Mouse (Mus musculus) liver, embryonic 14.5 days (tissue): ENCODE measurements at regions not wholly inside any gene's neighbourhood (a gene's known extent, or its start where the extent isn't known, plus 50 kb on each side); places are given as distances from the start of the nearest gene placed in this dataset.

Experiments used
- ATAC-seq: fragments of 200-750 bp; cut with Nextera tagmentation; 2 replicates; pipeline ENCODE4 v1.8.0; 2017; ENCODE audit warnings: moderate number of reproducible peaks, mild to moderate bottlenecking, moderate library complexity; ENCODE audit not compliant: insufficient read depth
- DNase-seq, 3 experiments: peaks; one replicate each; pipeline ENCODE4 v3.0.0-alpha.2; 2012 to 2013; ENCODE audit warnings: low read depth in 3 of 3, low spot score in 3 of 3
- H3K27ac ChIP-seq: fragments of 300-500 bp; sonication (generic); 2 replicates; pipeline ENCODE4 v1.5.1; 2014; ENCODE audit warnings: moderate library complexity, mild to moderate bottlenecking, control low read depth, inconsistent platforms
- H3K27me3 ChIP-seq: fragments of 300-500 bp; sonication (generic); 2 replicates; pipeline ENCODE4 v1.6.1; 2014; ENCODE audit warnings: mild to moderate bottlenecking, low read length, moderate library complexity; ENCODE audit not compliant: control insufficient read depth, insufficient read depth
- H3K36me3 ChIP-seq: fragments of 300-500 bp; sonication (generic); replicated peaks from 2 replicates; pipeline ENCODE4 v1.6.1; 2014; ENCODE audit warnings: low read depth; ENCODE audit not compliant: control insufficient read depth, insufficient read depth
- H3K4me1 ChIP-seq, 2 experiments: fragments of 200-500 bp in 1 of 2; fragments of 300-500 bp in 1 of 2; sonication (generic) in 1 of 2; replicated peaks; 2 replicates each; pipeline ENCODE4 v1.6.1; 2012 to 2014; ENCODE audit warnings: antibody characterized with exemption in 1 of 2, inconsistent platforms in 1 of 2, low read length in 1 of 2; ENCODE audit not compliant: control insufficient read depth in 2 of 2, insufficient read depth in 2 of 2
- H3K4me2 ChIP-seq: fragments of 300-500 bp; sonication (generic); 2 replicates; pipeline ENCODE4 v1.6.1; 2014; ENCODE audit warnings: low read depth, mild to moderate bottlenecking, control low read depth, moderate library complexity
- H3K4me3 ChIP-seq, 2 experiments: fragments of 200-500 bp in 1 of 2; fragments of 300-500 bp in 1 of 2; sonication (generic) in 1 of 2; 2 replicates each; pipeline ENCODE4 v1.5.1; 2012 to 2014; ENCODE audit warnings: low read depth in 2 of 2, low read length in 2 of 2, mild to moderate bottlenecking in 2 of 2, control low read depth in 1 of 2, inconsistent platforms in 1 of 2, moderate library complexity in 1 of 2; ENCODE audit not compliant: insufficient read depth in 1 of 2
- H3K9ac ChIP-seq: fragments of 300-500 bp; sonication (generic); replicated peaks from 2 replicates; pipeline ENCODE4 v1.6.1; 2014; ENCODE audit warnings: mild to moderate bottlenecking, control low read depth, moderate library complexity
- H3K9me3 ChIP-seq: fragments of 300-500 bp; sonication (generic); 2 replicates; pipeline ENCODE4 v1.6.1; 2016; ENCODE audit warnings: low read length, mixed read lengths; ENCODE audit not compliant: control insufficient read depth
- CTCF ChIP-seq: IDR thresholded peaks from 2 replicates; pipeline ENCODE4 v1.5.1; 2016; ENCODE audit warnings: antibody characterized with exemption, low read depth, control low read depth
- EP300 ChIP-seq: IDR thresholded peaks from 2 replicates; pipeline ENCODE4 v1.6.1; 2016; ENCODE audit warnings: antibody characterized with exemption, low read depth
- WGBS: fragments of 180-500 bp; shearing (Covaris S2); extraction: QIAGEN DNeasy Blood & Tissue Kit; methylation state at CpG from one replicate; pipeline ENCODE4 v1.1.7; 2014; ENCODE audit not compliant: insufficient replicate concordance; 5-methylcytosine and 5-hydroxymethylcytosine counted together

GRCm38 (mm10) chr11:17663893-17664292 is 289.8 kb downstream of the Etaa1 start:
- no peak for DNase-seq
- no peaks in the 10 kb centered on the region for H3K27me3 ChIP-seq
- H3K36me3 ChIP-seq = no peaks in the 10 kb centered on the region
- TF ChIP-seq EP300 = no peak
- no peak for TF ChIP-seq CTCF
- 66% methylated on average over 5 of the region's 5 CpGs for WGBS
- H3K9ac ChIP-seq = no peak overlapping the region
- no peak for ATAC-seq
- no peak overlapping the region for H3K4me2 ChIP-seq
- H3K27ac ChIP-seq = no peak overlapping the region
- no peak overlapping the region for H3K4me3 ChIP-seq
- H3K4me1 ChIP-seq = no peaks in the 10 kb centered on the region
- H3K9me3 ChIP-seq = no peaks in the 10 kb centered on the region

GRCm38 (mm10) chr11:17665624-17666552 is 287.8 kb downstream of the Etaa1 start:
- 64% methylated on average over 11 of the region's 11 CpGs for WGBS
- H3K27ac ChIP-seq = no peak overlapping the region
- no peak for TF ChIP-seq EP300
- no peak for TF ChIP-seq CTCF
- no peak overlapping the region for H3K9ac ChIP-seq
- no peak overlapping the region for H3K4me2 ChIP-seq
- DNase-seq = no peak
- H3K4me3 ChIP-seq = no peak overlapping the region
- ATAC-seq = no peak
- no peaks in the 10 kb centered on the region for H3K9me3 ChIP-seq
- no peaks in the 10 kb centered on the region for H3K36me3 ChIP-seq
- no peaks in the 10 kb centered on the region for H3K27me3 ChIP-seq
- no peaks in the 10 kb centered on the region for H3K4me1 ChIP-seq

- H3K9me3 ChIP-seq = no peaks in the 10 kb centered on the region
- no peaks in the 10 kb centered on the region for H3K27me3 ChIP-seq
- no peak overlapping the region for H3K27ac ChIP-seq
- no peak overlapping the region for H3K4me3 ChIP-seq
- TF ChIP-seq EP300 (no peak), CTCF (no peak)
- no peaks in the 10 kb centered on the region for H3K4me1 ChIP-seq
- DNase-seq (no peak), ATAC-seq (no peak)
- WGBS = 50% methylated on average over 4 of the region's 4 CpGs
- no peak overlapping the region for H3K4me2 ChIP-seq
- no peaks in the 10 kb centered on the region for H3K36me3 ChIP-seq
- no peak overlapping the region for H3K9ac ChIP-seq
These were observed 272.7 kb downstream of the Etaa1 start for GRCm38 (mm10) chr11:17680998-17681397.

- ATAC-seq = no peak
- H3K4me3 ChIP-seq = no peak overlapping the region
- TF ChIP-seq EP300 (no peak), CTCF (no peak)
- no peak overlapping the region for H3K4me2 ChIP-seq
- H3K27ac ChIP-seq = no peak overlapping the region
- H3K36me3 ChIP-seq = no peaks in the 10 kb centered on the region
- no peaks in the 10 kb centered on the region for H3K27me3 ChIP-seq
- DNase-seq = no peak
- no peaks in the 10 kb centered on the region for H3K9me3 ChIP-seq
- H3K9ac ChIP-seq = no peak overlapping the region
- WGBS = 29% methylated on average over 4 of the region's 4 CpGs
- H3K4me1 ChIP-seq = no peaks in the 10 kb centered on the region
These were observed 268.0 kb downstream of the Etaa1 start for GRCm38 (mm10) chr11:17685711-17686113.

- no peak overlapping the region for H3K4me2 ChIP-seq
- no peaks in the 10 kb centered on the region for H3K9me3 ChIP-seq
- no peaks in the 10 kb centered on the region for H3K4me1 ChIP-seq
- H3K27me3 ChIP-seq = no peaks in the 10 kb centered on the region
- H3K9ac ChIP-seq = no peak overlapping the region
- H3K4me3 ChIP-seq = no peak overlapping the region
- ATAC-seq = no peak
- no peaks in the 10 kb centered on the region for H3K36me3 ChIP-seq
- TF ChIP-seq EP300 (no peak), CTCF (no peak)
- DNase-seq = no peak
- 36% methylated on average over 2 of the region's 2 CpGs for WGBS
- no peak overlapping the region for H3K27ac ChIP-seq
These were observed 266.9 kb downstream of the Etaa1 start for GRCm38 (mm10) chr11:17686806-17687205.
